Mouse (Mus musculus) urinary bladder, postnatal 10 days (tissue): ENCODE data around the gene Vcp.
"Not testable (repeated sequence)": the region's sequence is repeated elsewhere in the genome, so short reads cannot be mapped to it uniquely, and the experiment has no call there.

Source experiments
- DNase-seq: peaks from one replicate; pipeline ENCODE4 v3.0.0; 2022; ENCODE audit warnings: low spot score

Gene Vcp

DNA sequence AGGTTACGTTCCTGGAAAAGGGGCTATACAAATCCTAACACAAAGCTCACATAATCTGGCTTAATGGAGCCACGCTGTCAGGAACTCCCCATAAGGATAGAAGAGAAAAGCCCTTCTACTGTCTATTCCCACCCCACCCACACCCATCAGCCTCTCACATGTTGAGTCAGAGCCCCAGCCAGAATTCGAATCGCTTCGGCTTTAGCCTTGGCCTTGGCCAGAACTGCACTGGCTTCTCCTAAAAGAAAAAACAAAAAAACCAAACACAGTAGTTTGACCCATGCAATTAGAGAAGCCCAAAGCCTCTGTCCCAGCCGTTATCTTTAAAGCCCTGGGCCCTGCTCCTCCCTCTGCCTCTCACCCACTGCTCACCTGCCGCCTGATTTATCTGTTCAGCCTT is 28.8 kb upstream of the Vcp start:
- DNase-seq = no peak

DNA sequence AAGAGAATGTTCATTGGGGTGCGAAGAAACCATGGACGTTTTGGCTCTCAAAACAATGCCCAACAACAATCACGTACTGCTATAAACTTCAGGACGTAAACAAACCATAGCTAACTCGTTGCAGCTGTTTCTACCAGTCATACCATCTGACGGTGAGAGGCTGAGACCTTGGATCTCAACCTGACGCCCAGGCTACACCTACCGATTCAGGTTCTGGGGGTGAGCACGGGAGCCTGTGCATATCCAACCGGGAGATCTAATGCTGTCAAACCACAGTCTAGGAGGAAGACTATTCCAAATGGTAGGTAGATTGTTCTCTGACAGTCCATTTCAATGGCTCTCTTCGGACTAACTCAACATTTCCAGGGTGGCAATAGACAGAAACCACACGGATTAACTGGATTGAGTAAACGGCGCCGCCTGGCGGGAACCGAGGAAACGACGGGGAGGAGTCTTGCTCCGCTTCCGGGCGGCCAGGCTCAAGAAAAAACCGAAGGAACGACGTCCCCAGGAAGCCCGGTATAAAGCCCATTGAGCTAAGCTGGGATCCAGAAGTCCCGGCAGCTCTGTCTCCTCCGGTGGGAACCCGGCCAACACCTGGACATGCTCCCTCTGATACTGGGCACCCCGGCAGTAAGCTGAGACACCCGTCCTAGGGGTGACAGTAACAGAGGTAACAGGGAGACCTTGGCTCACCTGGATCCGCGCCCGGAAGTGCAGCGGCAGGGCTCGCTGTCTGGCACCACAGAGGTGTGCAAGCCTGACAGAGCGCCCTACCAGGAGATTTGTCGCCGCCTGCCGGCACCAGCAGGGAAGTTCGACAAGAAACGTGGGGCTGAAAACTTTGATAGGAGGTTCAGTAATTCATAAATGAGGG is 25.0 kb upstream of the Vcp start, which contains the start of gene Pigo:
Gene Pigo (minus strand): TSS at position 736 of the 877 bp plus-strand sequence.
- peak; percentile 81 for DNase-seq

DNA sequence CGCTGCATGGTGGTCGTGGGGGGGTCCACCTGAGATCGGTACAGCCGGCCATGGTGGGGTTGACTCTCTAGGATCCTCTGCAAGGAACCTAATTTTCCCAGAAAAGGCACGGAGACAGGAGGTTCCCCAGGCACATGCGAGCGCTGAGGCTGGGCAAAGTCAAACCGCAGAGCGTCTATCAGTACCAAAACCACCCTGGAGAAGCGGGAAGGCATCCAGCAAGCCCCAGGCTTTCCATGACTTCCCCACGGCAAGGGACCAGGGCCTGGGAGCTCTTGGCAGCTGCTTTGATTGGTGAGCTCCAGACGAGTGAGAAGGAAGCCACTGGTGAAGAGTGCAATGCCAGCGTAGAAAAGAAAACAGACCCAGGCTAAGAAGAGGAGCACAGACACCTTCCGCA is 24.4 kb upstream of the Vcp start:
- no peak for DNase-seq

DNA sequence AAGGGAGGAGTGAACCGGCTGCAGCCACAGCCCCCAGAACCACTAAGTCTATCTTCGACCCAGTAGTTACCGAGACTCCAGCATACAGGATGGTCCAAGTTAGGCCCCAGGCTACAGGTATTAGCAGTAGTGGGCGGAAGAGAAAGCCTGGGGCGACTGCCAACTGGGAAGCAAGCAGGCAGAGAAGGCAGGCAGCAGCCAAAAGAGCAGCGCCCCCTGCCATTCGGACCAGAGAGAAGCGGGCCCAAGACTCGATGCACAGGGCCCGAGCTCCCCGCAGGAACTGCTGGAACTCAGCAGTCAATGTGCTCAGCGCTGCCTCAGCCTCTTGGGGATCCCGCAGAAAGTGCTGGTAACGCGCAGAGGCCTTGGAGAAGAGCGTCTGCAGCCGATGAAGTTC is 21.0 kb upstream of the Vcp start:
- DNase-seq = no peak

DNA sequence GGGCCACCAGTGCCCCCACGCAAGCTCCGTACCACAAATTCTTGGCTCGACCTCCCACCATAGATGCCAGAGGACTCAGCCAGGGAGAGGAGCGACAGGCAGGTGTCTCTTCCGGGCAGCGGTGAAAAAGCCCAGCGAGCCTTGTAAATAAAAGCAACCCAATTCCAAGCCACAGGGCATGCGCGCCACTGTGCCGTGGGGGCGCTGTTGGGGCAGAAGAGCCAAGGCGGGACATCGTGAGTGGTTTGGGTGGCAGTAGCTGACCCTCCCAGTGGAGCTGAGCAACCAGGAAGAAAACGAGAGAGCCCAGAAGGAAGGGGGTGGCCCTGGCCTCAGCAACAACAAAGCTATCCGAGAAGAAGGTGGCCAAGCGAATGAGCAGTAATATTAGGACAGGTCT is 20.6 kb upstream of the Vcp start:
- DNase-seq = no peak

DNA sequence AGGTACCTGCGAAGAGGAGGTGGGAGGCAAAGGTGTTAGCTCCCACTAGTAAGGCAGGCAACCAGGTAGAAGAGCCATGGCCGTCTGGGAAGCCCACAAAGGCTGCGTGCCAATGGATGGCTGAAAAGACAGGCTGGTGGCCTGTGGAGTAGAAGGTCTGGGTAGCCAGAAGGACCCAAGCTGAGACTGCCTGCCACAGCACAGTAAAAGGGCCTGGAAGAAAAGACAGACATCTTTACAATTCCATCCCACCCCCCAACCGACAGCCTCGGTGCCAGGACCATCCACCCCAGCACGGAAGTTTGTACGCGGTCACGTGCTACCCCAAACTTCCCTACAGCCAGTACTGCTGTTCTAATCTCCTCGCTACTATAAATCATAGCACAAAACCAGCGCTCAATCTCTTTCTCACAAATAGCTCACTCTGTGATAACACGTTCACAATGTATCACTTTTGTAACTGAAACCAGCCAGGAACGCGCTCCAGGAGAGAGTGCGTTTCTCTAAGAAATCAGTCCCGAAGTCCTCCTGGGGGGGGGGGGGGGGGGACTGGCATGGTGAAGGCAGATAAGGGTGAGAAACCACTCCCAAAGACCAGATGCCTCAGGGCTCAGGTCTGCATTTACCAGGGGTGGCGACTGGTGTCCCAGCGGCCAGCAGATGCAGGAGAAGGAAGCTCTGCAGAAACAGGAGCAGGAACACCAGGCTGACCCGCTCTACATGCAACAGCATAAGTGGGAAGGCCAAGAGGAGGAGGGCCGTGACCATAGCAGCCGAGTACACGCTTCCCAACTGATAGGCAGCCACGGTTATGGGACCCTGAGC is 19.5 kb upstream of the Vcp start:
- DNase-seq = no peak

DNA sequence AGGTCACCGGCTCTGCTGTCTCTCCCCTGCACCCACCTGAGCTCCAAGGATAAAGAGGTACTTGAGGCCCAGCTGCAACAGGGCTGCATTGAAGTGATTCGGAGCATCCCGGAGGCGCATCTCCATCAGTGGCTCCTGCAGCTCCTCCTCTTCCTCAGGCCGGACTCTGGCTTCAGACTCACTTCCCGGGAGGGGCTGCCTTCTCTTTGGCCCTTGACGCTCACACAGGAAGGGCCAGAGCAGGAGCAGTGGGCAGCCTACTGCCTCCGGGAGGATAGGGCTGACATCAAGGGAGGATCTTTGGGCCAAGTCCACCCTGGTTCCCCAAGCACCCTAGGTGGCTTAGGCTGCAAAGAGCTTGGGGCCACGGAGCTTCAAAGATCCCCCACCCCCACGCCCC is 18.9 kb upstream of the Vcp start:
- DNase-seq = no peak

DNA sequence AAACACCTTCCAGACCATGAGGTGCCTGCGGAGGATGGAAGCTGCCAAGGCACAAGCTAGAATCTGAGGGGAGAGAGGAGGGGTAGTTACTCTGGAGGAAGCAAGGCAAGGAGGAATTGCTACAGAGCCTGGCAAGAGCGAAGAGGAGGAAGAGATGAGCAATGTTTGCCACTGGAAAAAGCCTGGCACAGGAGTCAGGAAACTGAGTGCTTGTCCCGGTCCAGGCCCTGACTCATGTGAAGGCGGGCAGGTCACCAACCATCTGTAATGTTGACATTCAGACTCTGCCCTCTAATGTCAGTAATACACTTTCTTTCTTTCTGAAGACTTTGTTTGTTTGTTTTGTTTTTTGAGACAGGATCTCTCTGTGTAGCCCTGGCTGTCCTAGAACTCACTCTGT is 17.8 kb upstream of the Vcp start:
- no peak for DNase-seq

DNA sequence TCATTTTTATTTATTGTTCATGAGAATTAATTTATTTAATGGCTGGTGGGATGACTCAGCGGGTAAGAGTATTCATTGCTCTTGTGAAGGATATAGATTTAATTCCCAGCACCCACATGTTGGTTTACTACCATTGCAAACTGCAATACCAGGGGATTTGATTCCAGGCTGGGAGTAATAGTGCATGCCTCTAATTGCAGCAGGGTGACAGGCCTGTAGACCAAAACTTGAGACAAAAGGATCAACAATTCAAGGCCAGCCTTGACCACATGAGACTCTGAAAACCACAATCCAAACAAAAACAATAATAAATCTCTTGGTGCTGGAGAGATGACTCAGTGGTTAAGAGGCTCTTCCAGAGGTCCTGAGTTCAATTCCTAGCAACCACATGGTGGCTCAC is 11.8 kb upstream of the Vcp start:
- DNase-seq = no peak

DNA sequence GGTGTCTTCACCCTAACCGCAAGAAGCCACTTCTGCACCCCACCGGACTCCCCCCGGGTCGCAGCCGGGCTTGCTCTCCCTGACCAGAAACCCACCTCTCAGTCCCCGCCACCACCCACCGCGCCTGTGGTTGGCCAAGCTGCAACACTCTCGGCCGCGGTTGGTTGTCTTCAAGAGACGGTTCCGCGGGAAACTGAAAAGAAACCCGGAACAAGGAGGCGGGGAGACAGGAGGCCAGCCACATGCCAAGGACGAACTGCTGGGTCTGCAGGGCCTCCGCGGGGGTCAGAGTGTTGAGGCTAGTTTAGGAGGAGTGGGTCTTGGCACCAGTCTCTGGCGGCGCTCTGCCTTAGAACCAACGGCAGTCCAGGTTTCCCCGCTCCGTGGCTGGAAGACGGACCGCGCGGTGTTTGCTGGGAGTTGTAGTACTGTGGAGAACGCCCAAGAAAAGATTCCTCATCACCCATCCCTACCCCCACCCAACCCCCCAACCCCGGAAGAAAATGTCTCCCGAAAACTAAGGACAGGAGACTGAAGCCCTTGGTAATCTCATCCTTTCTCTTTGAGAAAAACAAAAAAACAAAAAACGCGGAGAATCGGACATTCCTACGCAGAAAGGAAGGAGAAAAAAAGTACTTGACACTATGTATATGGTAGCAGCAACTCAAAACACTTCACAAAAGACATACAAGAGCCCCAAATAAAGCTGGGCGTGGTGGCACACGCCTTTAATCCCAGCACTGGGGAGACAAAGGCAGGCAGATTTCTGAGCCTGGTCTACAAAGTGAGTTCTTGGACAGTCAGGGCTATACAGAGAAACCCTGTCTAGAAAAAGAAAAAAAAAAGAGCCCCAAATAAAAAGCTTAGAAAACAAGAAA is 10.1 kb upstream of the Vcp start, which contains the start of gene Fancg:
Gene Fancg (minus strand): TSS at position 346 of the 878 bp plus-strand sequence.
- DNase-seq = no peak

DNA sequence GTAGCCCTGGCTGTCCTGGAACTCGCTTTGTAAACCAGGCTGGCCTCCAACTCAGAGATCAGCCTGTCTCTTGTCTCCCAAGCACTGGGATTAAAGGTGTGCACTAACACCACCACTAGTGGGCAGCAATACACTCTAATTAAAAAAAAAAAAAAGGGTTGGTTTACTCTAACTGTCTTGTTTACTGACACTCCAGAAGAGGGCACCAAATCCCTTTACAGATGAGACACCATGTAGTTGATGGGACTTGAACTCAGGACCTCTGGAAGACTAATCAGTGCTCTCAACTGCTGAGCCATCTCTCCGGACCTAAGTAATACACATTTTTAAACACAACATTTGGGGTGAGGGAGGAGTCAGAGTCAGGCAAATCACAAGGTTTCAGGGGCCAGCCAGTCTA is 5.5 kb upstream of the Vcp start:
- DNase-seq = no peak

DNA sequence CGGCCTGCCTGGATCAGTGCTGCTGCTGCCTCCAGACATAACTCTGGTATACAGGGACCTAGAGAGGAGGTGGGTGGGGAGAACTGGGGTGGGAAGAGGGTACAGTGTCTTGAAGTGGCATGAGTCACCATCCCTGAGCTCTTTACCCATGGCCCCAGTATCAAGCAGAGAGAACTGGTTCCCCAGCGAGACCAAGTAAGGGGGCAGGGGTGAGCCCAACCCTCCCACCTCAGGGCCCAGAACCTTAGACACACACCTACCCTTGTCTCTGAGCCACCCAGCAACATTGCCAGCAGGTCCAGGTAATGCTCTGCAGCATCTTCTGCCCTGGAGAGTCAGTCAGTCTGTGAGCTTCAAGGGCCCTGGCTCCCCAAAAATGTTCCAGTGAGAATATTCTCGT is 4.6 kb upstream of the Vcp start:
- no peak for DNase-seq

DNA sequence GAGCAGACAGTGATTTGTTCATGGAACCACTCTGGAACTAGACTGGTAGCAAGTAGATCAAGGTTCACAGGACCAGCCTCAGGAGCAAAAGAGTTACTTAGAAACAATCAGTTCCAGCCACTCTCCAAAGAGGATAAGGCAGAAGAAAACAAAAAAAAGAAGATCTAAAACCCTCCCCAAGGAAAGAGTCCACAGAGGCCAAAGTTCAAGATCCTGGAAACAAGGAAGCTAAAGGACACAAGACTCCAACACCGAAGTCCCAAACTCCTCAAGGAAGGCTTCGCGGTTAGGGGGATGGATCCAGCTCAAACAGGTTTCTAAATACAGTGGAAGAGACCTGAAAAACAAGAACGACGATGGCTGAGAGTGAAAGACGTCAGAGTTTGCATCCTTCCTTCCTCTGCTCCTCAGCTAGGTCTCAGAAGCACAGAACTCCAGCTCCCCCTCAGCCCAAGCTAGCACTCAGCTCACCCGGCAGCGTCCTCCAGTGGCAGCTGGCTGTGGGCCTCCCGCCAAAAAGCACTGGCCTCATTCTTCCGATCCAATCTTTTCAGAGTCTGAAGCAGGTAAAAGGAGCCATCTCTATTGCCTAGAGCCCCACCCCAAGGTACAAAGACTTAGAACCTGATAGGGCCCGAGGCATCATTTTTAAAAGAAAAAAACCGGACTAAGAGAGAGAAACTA is 2.6 kb upstream of the Vcp start:
- no peak for DNase-seq

DNA sequence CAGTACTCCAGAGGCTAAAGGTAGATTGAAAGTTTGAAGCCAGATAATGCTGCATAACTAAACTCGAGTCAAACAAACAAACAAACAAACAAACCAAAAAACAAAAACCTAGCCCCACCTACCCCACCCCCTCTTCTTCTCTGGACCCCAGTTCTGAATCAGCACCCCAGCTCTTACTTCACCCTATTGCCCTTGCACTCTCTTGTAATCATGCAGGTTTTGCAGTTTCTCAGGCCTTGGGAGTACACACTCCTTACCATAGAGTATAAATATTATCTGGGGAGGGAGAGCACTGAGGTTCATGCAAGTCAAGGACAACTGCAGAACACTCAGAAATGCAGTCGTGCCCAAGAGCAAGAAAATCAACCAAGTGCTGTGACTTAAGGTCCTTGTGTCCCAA is 965 bp upstream of the Vcp start:
- DNase-seq = no peak

DNA sequence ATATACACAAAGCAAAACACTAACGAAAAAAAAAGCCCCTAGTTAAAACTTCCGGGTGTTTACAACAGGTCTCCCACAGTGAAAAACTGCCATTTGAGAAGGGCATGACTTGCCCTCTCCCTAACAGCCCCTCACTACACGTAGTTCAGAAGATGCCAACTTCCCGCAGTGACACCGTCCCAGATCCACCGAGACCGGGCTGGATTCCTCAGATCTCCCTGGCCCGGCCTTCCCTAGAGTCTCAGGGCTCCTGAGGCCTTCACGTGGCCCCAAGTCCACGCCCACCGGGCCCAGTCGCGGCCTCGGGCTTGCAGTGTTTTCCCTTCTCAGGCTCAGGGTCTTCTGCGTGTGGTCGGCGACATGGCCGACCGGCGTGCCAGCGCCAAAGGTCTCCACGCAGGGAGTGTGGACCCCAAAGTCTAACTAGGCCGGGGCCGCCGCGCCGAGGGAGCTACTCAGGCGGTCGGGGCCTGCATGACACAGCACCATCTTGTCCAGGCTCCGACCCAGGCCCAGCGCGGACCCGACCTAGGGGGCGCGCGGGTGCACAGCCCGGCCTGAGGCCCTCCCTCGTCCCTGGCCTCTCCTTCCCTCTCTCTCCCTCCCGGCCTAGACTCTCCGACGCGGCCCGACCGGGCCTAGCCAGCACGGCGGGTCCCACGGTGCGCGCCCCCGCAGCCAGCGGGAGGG is 711 bp downstream of the Vcp start:
- DNase-seq = no peak

DNA sequence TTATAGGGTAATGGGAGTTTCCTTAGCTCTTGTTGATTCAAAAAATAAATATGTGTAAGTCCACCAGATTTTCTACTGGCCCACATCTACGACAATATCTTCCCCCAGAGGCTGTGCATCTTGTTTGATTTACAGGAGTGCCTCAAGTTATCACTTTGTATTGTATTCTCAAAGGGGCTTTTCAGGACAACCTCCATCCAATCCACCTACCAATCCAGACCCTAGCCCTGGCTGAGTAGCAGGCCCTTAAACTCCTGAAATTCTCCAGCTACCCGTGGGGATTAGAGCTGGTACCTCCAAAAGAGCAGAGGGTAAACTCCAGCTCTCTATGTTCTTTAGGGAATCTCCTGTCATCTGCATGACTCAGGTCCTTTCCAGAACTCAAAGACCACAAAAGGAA is 2.3 kb downstream of the Vcp start:
- no peak for DNase-seq

DNA sequence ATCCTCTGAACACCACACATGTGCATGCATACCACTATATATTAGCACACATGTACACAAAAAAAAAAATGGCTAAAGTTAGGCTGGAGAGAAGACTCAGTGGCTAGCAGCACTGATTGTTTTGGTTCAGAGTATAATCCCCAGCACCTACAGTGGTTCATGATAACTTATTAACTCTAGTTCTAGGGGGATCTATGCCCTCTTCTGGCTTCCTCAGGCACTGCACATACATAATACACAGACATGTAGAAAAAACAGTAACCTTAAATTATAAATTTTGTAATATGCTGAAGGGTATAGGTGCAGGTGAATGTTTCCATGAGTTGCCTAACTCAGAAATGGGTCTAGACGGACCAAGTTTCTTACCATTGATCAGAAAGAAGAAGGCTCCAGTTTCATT is 12.0 kb downstream of the Vcp start:
- no peak for DNase-seq

DNA sequence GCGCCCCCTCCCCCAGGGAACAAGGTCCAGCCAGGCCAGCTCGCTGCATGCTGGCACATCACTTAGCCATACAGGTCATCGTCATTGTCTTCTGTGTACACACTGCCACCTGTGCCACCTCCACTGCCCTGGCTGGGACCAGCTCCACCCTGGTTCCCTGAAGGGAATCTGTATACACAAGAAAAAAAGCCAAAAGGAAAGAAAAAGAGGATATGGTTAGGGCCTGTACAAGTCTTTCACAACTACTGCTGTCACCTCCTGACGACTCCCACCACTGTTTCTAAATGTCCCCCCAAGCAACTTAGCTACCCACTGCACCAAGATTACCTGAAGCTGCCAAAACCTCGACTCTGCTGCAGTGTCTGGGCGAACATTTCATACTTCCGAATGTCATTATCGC is 19.8 kb downstream of the Vcp start:
- not testable (repeated sequence) for DNase-seq

DNA sequence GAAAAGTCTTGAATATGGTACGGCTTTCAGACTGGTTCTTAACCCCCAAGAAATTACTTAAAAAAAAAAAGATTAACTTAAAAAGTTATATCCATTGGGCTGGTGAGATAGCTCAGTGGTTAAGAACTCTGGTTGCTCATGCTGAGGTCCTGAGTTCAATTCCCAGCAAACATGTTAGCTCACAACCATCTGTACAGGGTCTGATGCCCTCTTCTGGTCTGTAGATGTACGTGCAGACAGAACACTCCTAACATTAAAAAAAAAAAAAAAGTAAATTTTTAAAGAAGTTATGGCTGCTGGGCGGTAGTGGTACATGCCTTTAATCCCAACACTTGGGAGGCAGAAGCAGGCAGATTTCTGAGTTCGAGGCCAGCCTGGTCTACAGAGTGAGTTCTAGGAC is 22.2 kb downstream of the Vcp start:
- no peak for DNase-seq

DNA sequence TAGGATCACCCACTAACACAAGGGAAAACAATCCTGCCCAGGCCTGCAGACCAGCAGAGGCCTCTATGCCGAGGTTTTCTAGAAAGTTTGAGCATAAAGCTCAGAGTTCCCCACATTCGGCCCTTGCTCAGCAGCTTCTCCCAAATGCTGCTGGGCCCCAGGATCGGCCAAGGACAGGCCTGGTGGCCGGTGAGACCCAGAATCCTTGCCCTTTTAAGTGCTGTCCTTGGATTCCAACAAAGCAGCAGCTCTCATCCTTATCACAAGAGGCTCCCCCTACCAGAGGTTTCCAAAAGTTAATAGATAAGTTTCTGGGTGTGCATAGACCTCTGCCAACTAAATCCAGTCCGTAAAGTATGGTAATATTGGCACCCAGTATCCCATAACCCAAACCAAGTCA is 26.4 kb downstream of the Vcp start:
- DNase-seq = no peak

DNA sequence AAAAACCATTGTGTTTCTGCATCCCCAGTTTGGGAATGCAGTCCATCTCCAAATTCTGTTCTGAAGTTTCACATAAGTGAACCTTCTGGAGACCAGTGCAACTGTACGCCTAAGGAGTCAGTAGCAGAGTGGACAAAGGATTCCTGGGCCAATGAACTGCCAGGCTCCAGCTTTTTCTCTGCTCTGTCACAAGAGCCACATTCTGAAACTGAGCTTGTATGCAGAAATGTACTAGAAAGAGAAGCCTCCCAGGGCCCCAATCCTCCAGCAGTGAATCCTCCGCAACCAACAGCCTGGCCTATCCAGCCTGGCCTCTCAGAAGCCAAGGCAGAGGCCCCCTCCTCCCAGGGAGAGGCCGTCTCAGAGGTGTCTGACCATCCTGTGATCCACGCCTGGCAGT is 27.4 kb downstream of the Vcp start:
- DNase-seq = no peak
